Mouse (Mus musculus): ENCODE measurements around the gene Zfp982. TPM values are rescaled to one million over a fixed set of nuclear protein-coding genes. Genes with fewer than 3 reads are reported as not detected.
A peak's percentile ranks its signal among the peaks of the same experiment; 100 is the strongest.
"Not testable (repeated sequence)": the region's sequence is repeated elsewhere in the genome, so short reads cannot be mapped to it uniquely, and the experiment has no call there.

Gene Zfp982
- polyA plus RNA-seq (2015; fragmentation: Nextera tagmentation; extraction: Ambion mirVana): 4.4 and 4.9 TPM in 2 replicates

DNA sequence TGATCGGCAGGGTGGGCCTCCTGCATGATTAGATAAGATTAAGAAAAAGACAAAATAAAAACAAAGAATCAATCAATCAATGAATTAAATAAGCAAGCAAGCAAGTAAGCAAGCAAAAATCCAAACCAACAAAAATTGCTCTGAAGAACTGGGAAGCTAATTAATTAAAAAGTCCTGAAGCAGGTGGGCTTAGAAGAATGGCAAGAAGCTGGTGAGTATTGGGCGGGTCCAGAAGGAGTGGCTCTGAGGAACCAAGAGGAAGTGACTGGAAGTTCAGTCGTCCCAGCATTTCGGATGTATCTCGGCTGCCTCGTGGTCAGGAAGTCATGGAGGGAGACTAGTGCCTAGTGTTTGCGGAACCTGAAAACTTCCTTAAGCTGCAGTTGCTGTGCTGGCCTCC lies at the start of gene Zfp982:
TSS of gene Zfp982 (plus strand) at position 301 of the 400 bp plus-strand sequence.
- not testable (repeated sequence) for H3K36me3 ChIP-seq; H3K27me3 ChIP-seq; H3K27ac ChIP-seq; ATAC-seq (ENCODE audit: borderline replicate concordance, extremely low read depth, low FRiP score, low TSS enrichment); H3K9ac ChIP-seq; H3K4me2 ChIP-seq; H3K4me3 ChIP-seq; H3K4me1 ChIP-seq
- H3K9me3 ChIP-seq: peaks cover 42% of the 10 kb centered on the region; the same call in 1 of the 2 replicates
- WGBS: 82% methylated on average over 7 of the region's 7 CpGs

DNA sequence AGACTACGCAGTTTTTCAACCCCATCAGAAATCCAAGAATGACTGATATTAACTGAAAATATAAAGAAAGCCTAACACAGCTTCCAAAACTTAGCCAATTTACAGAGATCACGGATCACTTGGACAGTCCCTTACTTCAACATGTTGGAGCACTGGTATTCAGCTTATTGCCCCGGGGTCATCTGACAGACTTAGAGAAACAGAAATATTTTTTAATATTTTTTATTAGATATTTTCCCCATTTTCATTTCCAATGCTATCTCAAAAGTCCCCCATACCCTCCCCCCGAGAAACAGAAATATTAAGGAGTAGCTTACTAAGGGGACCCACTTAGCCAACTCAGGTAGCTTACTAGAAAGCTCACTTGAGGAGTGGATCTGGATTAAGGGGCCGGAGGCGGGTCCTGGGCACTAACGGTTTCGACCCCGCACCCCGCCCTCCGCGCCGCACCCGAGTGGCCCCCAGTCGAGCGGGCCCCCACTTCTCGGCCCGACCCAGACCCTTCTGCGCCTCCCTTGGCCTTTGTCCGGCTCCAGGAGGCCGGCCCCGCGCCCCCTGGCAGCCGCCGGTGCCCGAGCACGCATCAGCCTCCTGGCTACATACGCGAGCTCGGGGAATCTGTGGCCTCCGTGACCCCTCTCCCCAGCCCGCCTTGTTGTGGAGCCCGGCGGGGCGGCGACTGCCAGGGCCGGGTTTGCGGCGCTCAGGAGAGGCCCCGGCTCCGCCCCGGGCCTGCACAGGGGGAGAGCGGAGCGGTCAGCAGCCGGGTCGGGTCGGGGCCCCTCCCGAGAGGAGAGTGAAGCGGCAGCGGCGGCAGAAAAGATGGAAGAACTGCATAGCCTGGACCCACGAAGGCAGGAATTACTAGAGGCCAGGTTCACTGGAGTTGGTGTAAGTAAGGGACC lies 49.3 kb upstream of the Zfp982 start:
- not testable (repeated sequence) for H3K4me1 ChIP-seq, H3K36me3 ChIP-seq, H3K27me3 ChIP-seq, H3K9me3 ChIP-seq, H3K27ac ChIP-seq
- H3K4me3 ChIP-seq: peak overlapping the region; percentile 49
- peak overlapping the region; percentile 44 for H3K9ac ChIP-seq
- peak overlapping the region; percentile 84 for H3K4me2 ChIP-seq
- 7% methylated on average over 52 of the region's 52 CpGs for WGBS
- ATAC-seq (ENCODE audit: borderline replicate concordance, extremely low read depth, low FRiP score, low TSS enrichment): peak; percentile 94

DNA sequence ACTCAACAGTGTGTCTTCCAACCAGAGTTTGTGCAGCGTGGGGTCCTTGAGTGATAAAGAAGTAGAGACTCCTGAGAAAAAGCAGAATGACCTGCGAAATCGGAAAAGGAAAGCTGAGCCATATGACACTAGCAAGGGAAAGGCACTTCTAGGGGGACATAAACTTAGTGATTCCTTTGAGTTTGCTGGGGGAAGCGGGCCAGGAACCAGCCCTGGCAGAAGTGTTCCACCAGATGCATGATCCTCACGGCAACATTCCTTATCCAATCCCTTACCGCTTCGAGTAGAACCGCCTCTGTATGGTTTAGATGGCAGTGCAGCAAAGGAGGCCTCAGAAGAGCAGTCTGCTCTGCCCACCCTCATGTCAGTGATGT lies 48.7 kb upstream of the Zfp982 start:
- H3K36me3 ChIP-seq; H3K9me3 ChIP-seq; H3K27me3 ChIP-seq; H3K4me1 ChIP-seq; H3K27ac ChIP-seq; ATAC-seq (ENCODE audit: borderline replicate concordance, extremely low read depth, low FRiP score, low TSS enrichment): not testable (repeated sequence)
- Histone ChIP-seq H3K4me2 (peak overlapping the region; percentile 84), H3K9ac (peak overlapping the region; percentile 44), H3K4me3 (peak overlapping the region; percentile 49)
- WGBS: 41% methylated on average over 8 of the region's 8 CpGs

DNA sequence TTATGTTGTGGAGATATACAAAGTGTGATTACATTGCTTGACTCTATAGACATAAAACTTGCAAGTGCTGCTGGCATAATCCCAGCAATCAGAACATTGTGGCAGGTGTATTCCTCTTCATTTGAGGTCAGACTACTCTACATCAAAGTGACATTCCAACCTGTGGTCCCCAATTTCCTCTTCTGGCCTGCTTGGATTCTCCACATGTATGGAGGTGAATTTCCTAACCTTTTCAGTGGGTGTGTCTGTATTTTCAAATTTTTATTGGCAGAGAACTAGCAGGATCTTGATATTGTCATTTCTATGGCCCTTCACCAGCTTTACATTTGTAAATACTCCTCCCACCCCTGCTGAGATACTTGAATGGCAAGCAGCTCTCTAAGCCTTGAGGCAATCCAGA lies 46.8 kb upstream of the Zfp982 start:
- H3K27ac ChIP-seq; H3K36me3 ChIP-seq; ATAC-seq (ENCODE audit: borderline replicate concordance, extremely low read depth, low FRiP score, low TSS enrichment); H3K9ac ChIP-seq; H3K4me1 ChIP-seq; H3K4me3 ChIP-seq; H3K9me3 ChIP-seq; H3K27me3 ChIP-seq; H3K4me2 ChIP-seq: not testable (repeated sequence)

DNA sequence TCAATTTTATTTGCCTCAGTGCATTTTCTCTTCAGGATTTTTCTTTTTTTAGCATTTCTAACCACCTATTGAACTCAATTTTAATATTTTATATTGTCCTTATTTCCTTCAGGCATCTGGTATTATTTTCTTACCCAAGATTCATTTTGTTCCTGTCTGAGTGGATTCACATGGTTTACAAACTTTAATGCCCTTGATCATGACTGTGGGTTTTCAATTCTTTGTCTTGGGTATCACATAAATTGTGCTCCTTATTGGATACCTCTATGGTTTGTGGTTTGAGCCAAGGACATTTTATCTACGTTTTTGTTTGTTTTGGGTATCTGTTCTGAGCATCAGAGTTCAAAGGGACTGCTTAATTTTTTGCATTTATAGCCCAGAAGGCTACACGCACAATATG lies 43.9 kb upstream of the Zfp982 start:
- Histone ChIP-seq H3K4me1 (no peaks in the 10 kb centered on the region), H3K9ac (no peak overlapping the region), H3K36me3 (no peaks in the 10 kb centered on the region), H3K4me3 (no peak overlapping the region), H3K27ac (no peak overlapping the region), H3K27me3 (no peaks in the 10 kb centered on the region), H3K4me2 (no peak overlapping the region), H3K9me3 (no peaks in the 10 kb centered on the region)
- no peak for ATAC-seq (ENCODE audit: borderline replicate concordance, extremely low read depth, low FRiP score, low TSS enrichment)
- WGBS: 63% methylated on average over 2 of the region's 2 CpGs

DNA sequence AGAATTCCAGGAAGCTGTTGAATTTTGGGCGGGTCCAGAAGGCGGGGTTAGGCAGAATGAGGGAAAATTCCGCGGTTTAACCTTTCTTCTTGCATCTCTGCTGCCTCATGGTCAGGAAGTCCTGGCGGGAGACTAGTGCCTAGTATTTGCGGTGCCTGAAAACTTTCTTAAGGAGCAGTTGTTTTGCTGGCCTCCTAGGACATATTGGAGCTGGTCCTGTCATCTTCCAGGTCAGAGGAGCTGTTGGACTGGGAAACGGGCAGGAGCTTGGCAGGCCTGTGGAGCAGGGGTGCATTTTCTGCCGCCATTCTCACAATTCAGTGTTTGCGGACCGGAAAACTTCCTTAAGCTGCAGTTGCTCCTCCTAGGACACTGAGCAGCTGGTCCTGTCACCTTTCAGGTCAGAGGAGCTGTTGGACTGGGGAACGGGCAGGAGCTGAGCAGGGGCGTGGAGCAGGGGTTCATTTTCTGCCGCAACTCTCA lies 43.1 kb upstream of the Zfp982 start:
- no peaks in the 10 kb centered on the region for H3K36me3 ChIP-seq
- peak overlapping the region; percentile 16 for H3K4me2 ChIP-seq
- no peak overlapping the region for H3K9ac ChIP-seq
- H3K27me3 ChIP-seq: no peaks in the 10 kb centered on the region
- no peaks in the 10 kb centered on the region for H3K9me3 ChIP-seq
- WGBS: 34% methylated on average over 13 of the region's 13 CpGs
- ATAC-seq (ENCODE audit: borderline replicate concordance, extremely low read depth, low FRiP score, low TSS enrichment): no peak
- no peak overlapping the region for H3K27ac ChIP-seq
- no peaks in the 10 kb centered on the region for H3K4me1 ChIP-seq
- peak overlapping the region; percentile 18 for H3K4me3 ChIP-seq

DNA sequence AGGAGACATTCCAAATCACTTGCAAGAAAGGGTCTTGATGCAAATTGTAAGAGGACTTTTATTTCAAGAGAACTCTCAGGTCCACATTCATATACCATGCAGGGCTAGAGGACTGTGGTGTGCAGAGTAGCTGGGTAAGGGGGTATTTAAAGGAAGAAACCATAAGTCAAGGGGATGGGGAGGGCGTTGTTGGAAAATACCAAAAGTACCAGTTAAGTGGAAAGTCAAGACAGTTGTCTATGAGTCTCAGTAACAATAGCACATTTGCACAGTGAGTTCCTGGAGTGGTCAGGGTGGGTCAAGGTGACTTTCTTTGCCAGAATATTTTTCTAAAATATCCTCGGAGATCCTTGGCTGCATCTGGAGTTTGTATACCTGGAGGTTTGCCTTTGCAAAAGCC lies 42.2 kb upstream of the Zfp982 start:
- not testable (repeated sequence) for H3K4me3 ChIP-seq; H3K36me3 ChIP-seq; ATAC-seq (ENCODE audit: borderline replicate concordance, extremely low read depth, low FRiP score, low TSS enrichment); H3K27me3 ChIP-seq; H3K9ac ChIP-seq; H3K4me1 ChIP-seq; H3K9me3 ChIP-seq; H3K4me2 ChIP-seq; H3K27ac ChIP-seq
- WGBS: 71% methylated on average over 2 of the region's 2 CpGs

DNA sequence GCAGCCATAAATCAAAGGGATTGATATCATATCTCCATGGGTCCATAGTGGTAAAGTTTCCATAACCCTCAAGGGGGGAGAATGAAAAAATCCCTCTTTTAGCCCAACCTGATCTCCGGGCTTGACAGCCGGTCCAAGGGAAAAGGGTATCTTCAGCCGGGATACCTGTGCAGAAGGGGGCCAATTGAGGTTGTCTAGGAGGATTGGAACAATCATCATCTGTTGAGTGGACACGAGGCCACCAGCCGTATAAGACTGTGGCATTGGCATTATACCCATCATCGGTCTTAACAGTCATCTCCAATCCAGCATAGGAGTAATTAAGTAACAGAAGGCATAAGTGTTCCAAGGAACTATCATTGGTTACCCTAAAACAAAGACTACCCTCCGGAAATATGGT lies 25.0 kb upstream of the Zfp982 start:
- H3K36me3 ChIP-seq; H3K9ac ChIP-seq; H3K4me1 ChIP-seq; ATAC-seq (ENCODE audit: borderline replicate concordance, extremely low read depth, low FRiP score, low TSS enrichment); H3K27me3 ChIP-seq; H3K27ac ChIP-seq; H3K4me2 ChIP-seq; H3K4me3 ChIP-seq: not testable (repeated sequence)
- H3K9me3 ChIP-seq: peaks cover 32% of the 10 kb centered on the region
- WGBS: 89% methylated on average over 7 of the region's 7 CpGs

DNA sequence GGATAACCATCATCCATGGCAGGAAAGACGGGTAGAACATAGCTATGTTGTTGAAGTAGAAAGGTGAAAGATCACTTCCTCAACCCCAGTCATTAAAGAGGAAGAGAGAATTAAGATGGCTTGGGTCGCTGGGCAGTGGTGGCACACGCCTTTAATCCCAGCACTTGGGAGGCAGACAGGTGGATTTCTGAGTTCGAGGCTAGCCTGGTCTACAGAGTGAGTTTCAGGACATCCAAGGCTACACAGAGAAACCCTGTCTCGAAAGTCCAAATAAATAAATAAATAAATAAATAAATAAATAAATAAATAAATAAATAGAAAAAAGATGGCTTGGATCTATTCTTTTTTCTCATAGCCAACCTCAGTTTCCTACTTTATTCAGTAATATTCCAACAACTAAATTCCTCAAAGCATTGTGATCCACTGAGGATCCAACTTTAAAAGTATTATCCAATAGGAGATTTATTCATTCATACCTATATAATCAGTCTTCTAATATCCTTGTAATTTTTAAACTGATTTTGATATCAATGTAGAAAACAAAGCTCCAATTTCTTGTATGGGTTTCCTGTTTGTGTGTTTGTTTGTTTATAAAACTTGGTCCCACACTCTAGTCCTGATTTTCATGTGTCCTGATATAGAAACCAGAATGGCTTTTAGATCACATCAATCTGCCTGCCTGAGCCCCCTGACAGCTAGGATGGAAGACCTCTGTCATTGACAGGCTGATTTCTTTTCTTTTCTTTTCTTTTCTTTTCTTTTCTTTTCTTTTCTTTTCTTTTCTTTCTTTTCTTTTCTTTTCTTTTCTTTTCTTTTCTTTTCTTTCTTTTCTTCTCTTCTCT lies 6.8 kb downstream of the Zfp982 start:
- H3K9me3 ChIP-seq; H3K4me1 ChIP-seq; H3K4me2 ChIP-seq; ATAC-seq (ENCODE audit: borderline replicate concordance, extremely low read depth, low FRiP score, low TSS enrichment); H3K27me3 ChIP-seq; H3K9ac ChIP-seq; H3K27ac ChIP-seq; H3K36me3 ChIP-seq; H3K4me3 ChIP-seq: not testable (repeated sequence)
- 84% methylated on average over 5 of the region's 5 CpGs for WGBS

DNA sequence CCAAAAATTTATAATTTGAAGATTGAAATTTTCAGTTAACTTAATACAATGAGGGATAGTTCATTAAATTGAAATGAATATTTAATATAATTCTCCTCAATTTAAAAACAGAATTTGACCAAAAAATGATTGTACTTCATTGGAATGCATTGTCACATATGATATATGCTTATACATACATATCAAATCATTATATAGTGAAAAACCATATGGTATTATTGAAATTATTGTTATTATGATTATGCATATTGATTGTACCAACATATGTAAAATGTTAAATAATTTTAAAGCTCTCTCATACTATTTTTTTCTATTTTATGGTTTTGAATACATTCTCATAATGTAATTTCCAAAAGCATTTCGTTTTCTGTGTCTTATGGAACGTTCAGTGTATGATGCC lies 17.0 kb downstream of the Zfp982 start:
- Histone ChIP-seq H3K36me3 (no peaks in the 10 kb centered on the region), H3K27me3 (no peaks in the 10 kb centered on the region)
- 72% methylated on average over 2 of the region's 2 CpGs for WGBS

DNA sequence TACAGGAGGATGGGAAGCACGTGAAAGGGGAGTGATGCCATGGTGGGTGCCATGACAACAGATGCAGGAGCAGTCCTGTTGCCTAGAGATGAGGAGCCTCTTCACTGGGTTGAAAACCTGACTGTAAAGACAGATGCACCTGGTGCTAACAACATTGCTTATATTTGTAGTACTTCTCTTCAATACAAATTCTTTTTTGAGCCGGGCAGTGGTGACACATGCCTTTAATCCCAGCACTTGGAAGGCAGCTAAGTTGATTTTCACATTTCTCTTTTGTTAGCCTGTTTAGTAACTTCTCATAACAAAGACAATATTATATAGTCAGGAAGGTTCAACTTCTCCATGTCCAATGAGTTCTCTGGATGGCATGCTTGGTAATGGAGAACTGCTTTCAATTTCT lies 26.8 kb downstream of the Zfp982 start:
- H3K4me3 ChIP-seq: no peak overlapping the region
- no peaks in the 10 kb centered on the region for H3K36me3 ChIP-seq
- peaks cover 48% of the 10 kb centered on the region for H3K9me3 ChIP-seq
- no peaks in the 10 kb centered on the region for H3K4me1 ChIP-seq
- no peak overlapping the region for H3K9ac ChIP-seq
- H3K27me3 ChIP-seq: no peaks in the 10 kb centered on the region
- 0 out of 2 replicates have a peak, but pooled peaks have one; percentile 19 for ATAC-seq (ENCODE audit: borderline replicate concordance, extremely low read depth, low FRiP score, low TSS enrichment)
- H3K27ac ChIP-seq: no peak overlapping the region
- H3K4me2 ChIP-seq: no peak overlapping the region
- WGBS: 66% methylated on average over 2 of the region's 2 CpGs

More for the DNA sequence above, 17.0 kb downstream of the Zfp982 start:
- H3K9me3 ChIP-seq: peaks cover 12% of the 10 kb centered on the region
- no peak overlapping the region for H3K27ac ChIP-seq
- no peak overlapping the region for H3K4me2 ChIP-seq
- H3K9ac ChIP-seq: no peak overlapping the region
- H3K4me1 ChIP-seq: no peaks in the 10 kb centered on the region
- no peak for ATAC-seq (ENCODE audit: borderline replicate concordance, extremely low read depth, low FRiP score, low TSS enrichment)
- no peak overlapping the region for H3K4me3 ChIP-seq

DNA sequence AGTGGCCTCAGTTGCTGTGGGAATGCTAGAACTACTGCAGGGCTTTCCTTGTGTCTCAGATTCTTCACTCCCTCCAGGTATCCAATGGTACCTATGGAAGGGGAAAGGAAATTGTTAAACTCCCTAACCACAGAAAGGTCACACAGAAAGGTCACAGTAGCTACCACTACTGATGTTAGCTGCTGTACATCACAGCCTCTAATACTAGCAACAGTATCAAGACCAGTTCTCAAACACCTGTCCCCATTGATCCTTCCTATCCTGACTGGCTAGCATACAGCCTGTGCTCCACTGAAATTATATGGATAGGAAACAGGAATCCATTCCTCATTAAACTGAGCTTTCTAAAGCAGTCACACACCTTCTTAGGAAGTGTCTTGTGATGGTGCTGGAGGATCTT lies 27.9 kb downstream of the Zfp982 start:
- Histone ChIP-seq H3K9ac (no peak overlapping the region), H3K27me3 (no peaks in the 10 kb centered on the region), H3K27ac (no peak overlapping the region), H3K4me2 (no peak overlapping the region), H3K36me3 (no peaks in the 10 kb centered on the region), H3K4me1 (no peaks in the 10 kb centered on the region), H3K9me3 (peaks cover 54% of the 10 kb centered on the region), H3K4me3 (no peak overlapping the region)
- no peak for ATAC-seq (ENCODE audit: borderline replicate concordance, extremely low read depth, low FRiP score, low TSS enrichment)
